Mouse (Mus musculus) hematopoietic multipotent progenitor cell, adult 10-12 weeks (in vitro differentiated cells): ENCODE results near the gene Shmt2. TPM values are rescaled to one million over a fixed set of nuclear protein-coding genes. Genes with fewer than 3 reads are reported as not detected.

ENCODE experiments used
- polyA plus RNA-seq: library from polyadenylated mRNA; stranded (reverse); fragments of >175 nt; gene quantifications from 2 replicates; pipeline ENCODE4 v1.2.3, GENCODE M21; 2012; ENCODE audit warnings: low replicate concordance

The Shmt2 gene
- 94.2 and 147 TPM in 2 replicates for polyA plus RNA-seq

DNA sequence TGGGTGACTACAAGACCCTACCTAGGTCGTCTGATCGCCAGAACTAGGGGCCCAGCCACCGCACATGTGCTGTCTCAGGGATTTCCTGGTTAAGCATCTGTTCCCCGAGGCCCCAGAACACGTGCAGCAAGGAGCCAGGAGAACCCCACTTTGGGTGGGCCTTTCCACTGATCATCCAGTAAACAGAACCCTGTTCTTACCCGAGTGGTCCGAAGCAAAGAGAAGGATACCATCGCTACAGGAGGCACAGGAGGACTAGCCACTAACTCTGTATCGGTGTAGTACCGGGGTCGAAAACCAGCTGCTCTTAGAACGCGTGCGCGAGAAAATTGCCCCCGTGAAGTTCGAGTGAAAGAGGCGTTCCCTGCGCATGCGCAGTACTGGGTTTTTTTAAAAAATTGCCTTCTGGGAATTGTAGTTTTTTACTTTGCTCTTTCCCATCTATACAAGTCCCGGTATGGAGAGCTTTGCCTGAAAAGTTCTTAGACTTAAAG is at the start of gene Shmt2:
Shmt2 (minus strand) TSS at position 357 of the 494 bp plus-strand sequence.

DNA sequence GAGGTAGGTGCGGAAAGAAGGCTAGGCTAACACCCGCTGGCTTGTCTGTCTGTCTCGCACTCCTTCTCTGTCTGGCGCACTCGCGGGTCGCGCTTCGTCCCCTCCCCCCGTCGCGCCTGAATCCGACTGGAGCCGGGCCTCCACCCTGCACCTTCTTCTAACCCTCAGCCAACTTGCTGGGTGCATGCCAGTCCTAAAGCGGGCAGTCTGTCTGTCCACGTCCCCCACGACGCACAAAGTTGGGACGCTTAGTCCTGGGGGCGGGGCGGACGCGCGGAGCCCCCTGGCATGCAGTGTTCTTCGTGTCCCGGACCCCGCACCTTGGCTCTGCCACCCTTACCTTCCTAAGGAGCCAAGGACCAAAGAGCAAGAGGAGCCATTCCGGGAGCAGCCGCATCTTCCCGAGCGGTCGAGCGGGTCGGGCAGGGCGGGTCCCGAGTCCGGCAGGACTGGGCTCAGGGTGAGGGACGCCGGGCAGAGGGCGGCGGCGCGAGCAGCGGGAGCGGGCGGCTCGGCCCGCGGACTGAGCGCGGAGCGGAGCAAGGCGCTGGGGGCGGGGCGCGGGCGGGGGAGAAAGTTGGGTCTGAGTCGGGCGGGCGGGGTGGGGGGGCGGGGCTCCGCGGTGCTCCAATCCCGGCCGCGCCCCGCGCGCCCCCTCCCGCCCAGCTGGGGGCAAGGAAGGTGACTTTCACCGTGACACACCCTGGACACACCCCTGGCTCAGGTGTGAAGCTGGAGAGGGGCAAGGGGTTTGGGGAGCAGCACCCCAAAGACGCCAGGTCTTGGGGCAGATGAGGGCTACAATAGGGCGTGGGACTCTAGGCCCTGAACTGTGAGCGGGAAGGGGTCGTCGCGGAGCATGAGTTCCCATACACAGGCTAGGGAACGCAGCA is 12.0 kb upstream of the Shmt2 start, which contains the start of gene Nxph4:
Nxph4 (minus strand) TSS at position 524 of the 893 bp plus-strand sequence.

DNA sequence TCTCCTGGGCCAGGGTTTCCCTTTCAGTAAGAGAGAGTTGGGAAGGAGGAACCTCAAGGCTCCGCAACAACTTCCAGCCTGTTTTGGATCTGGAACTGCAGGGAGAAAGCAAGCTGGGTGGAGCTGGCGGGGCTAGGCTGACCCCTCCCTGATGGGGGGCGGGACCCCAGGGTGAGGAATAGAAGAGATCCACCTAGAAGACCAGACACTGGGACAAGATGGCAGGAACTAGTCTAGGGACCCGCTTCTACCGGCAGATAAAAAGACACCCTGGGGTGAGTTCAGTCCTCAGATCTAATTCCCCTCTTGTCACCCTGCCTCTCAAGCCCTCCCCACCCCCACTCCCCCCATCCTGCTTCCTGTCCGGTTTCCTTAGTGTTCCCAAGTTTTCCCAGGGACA is 7.5 kb downstream of the Shmt2 start, which contains the start of gene Ndufa4l2:
Ndufa4l2 (plus strand) TSS at position 204 of the 400 bp plus-strand sequence.

DNA sequence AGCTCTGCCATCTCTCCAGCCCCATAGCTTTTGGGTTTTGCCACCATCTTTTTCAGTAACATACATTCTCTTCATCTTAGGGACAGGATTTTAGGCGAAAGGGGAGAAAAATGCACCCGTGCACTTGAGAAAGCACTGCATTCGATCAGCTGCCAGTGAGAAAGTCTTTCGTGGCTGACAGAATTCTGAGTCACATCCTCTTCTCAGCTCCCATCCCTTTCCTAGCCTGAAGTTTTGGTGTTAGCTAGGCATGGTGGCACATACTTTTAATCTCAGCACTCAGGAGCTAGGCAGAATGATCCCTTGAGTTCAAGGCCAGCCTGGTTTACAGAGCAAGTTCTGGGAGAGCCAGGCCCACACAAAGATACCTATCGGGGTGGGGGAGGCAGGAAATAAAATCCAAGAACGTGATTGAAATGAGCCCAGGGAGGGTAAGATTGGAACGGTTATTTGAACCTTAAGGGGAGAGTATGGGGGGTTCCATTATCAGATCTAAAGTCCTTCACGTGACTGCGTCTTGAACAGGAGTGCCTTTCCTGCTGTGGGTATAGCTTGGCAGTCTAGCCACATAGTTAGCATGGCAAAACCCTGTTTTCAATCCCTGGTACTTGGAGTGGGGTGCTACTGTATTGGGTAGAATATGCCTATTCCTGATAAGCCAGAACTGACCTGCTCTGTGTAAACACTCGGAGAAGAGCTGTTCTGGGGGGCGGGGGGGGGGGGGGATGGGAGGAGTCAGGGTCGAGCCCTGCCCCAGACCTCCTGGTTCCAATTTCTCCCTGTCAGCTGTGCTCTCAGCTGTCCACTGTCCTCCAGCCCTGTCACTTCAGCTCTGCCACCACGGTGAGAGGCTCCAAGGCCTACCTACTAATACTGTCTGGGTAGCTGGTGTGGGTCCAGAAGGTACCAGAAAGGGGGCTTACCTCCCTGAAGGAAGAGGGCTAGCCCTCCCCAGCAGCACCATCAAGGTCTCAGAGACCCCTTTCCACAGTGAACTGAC is 21.1 kb downstream of the Shmt2 start, which contains the start of gene Stac3:
Stac3 (plus strand) TSS at position 793 of the 1,000 bp plus-strand sequence.

Other genes starting within 250 kb of the Shmt2 start
- 232 and 753 TPM in 2 replicates for gene Mbd6, start 233.4 kb downstream of the Shmt2 start, polyA plus RNA-seq
- gene Mars, start 210.7 kb downstream of the Shmt2 start, polyA plus RNA-seq: 10.4 and 46.9 TPM in 2 replicates
- gene Arhgap9, start 200.5 kb downstream of the Shmt2 start, polyA plus RNA-seq: 62.6 and 140 TPM in 2 replicates
- gene Gli1, start 180.5 kb downstream of the Shmt2 start, polyA plus RNA-seq: 0.10 TPM in 2 replicates
- gene Inhbe, start 168.0 kb downstream of the Shmt2 start, polyA plus RNA-seq: not detected in 2 replicates
- not detected in 2 replicates for gene Inhbc, start 152.0 kb downstream of the Shmt2 start, polyA plus RNA-seq
- gene R3hdm2, start 142.1 kb downstream of the Shmt2 start, polyA plus RNA-seq: 148 and 183 TPM in 2 replicates
- gene Stac3, start 20.8 kb downstream of the Shmt2 start, polyA plus RNA-seq: 1.4 and 2.5 TPM in 2 replicates
- gene Ndufa4l2, start 7.5 kb downstream of the Shmt2 start, polyA plus RNA-seq: 0.44 and 1.5 TPM in 2 replicates
- gene Nxph4, start 12.1 kb upstream of the Shmt2 start, polyA plus RNA-seq: 0.07 TPM in 1 of 2 replicates, not detected in the other
- 275 and 343 TPM in 2 replicates for gene Lrp1, start 98.7 kb upstream of the Shmt2 start, polyA plus RNA-seq
- 45.8 and 162 TPM in 2 replicates for gene Stat6, start 120.5 kb upstream of the Shmt2 start, polyA plus RNA-seq
- gene Nemp1, start 144.5 kb upstream of the Shmt2 start, polyA plus RNA-seq: 1.4 and 2.3 TPM in 2 replicates
- gene Nab2, start 146.1 kb upstream of the Shmt2 start, polyA plus RNA-seq: 35.7 and 62.7 TPM in 2 replicates
- 0.06 TPM in 1 of 2 replicates, not detected in the other for gene Myo1a, start 182.7 kb upstream of the Shmt2 start, polyA plus RNA-seq
- 0.58 and 3.1 TPM in 2 replicates for gene Tac2, start 202.0 kb upstream of the Shmt2 start, polyA plus RNA-seq
- gene Zbtb39, start 217.1 kb upstream of the Shmt2 start, polyA plus RNA-seq: 3.1 and 3.6 TPM in 2 replicates
- 0.07 and 3.4 TPM in 2 replicates for gene Gpr182, start 229.3 kb upstream of the Shmt2 start, polyA plus RNA-seq
- gene Rdh1, start 237.3 kb upstream of the Shmt2 start, polyA plus RNA-seq: 0.08 and 0.13 TPM in 2 replicates
- 0.10 and 0.20 TPM in 2 replicates for gene Rdh16f1, start 237.3 kb upstream of the Shmt2 start, polyA plus RNA-seq